Mouse (Mus musculus): ENCODE measurements around the gene A26c2. TPM values are rescaled to one million over a fixed set of nuclear protein-coding genes. Genes with fewer than 3 reads are reported as not detected.

A26c2 gene
- not detected in 2 replicates for polyA plus RNA-seq (2012; rRNA removed)

- DNase-seq (ENCODE audit: low spot score) = no peak
These were observed at the start of gene A26c2 for GRCm38 (mm10) chr7:62823573-62823972. A26c2 (minus strand) TSS chr7:62823673.

GRCm38 (mm10) chr7:62851471-62851870 lies 28.0 kb upstream of the A26c2 start:
- DNase-seq (ENCODE audit: low spot score) = no peak
